Mouse (Mus musculus) forebrain, postnatal 0 days (tissue): ENCODE results near the gene Htatip2. TPM values are rescaled to one million over a fixed set of nuclear protein-coding genes. Genes with fewer than 3 reads are reported as not detected.

Source experiments
- ATAC-seq: fragments of 200-750 bp; cut with Nextera tagmentation; 2 replicates; pipeline ENCODE4 v1.8.0; 2017; ENCODE audit warnings: mild to moderate bottlenecking, moderate library complexity
- DNase-seq: peaks from one replicate; pipeline ENCODE4 v3.0.0-alpha.2; 2015
- H3K27ac ChIP-seq: fragments of 300-500 bp; sonication (generic); 2 replicates; pipeline ENCODE4 v1.5.1; 2014; ENCODE audit warnings: low read depth, mild to moderate bottlenecking, antibody characterized with exemption, low read length, moderate library complexity, mixed read lengths
- H3K27me3 ChIP-seq: fragments of 300-500 bp; sonication (generic); 2 replicates; pipeline ENCODE4 v1.6.1; 2014; ENCODE audit warnings: mild to moderate bottlenecking, low read length, mixed read lengths; ENCODE audit not compliant: insufficient read depth
- H3K36me3 ChIP-seq: fragments of 300-500 bp; sonication (generic); 2 replicates; pipeline ENCODE4 v1.6.1; 2014; ENCODE audit warnings: mild to moderate bottlenecking, moderate library complexity; ENCODE audit not compliant: insufficient read depth
- H3K4me1 ChIP-seq: fragments of 300-500 bp; sonication (generic); 2 replicates; pipeline ENCODE4 v1.6.1; 2014; ENCODE audit warnings: antibody characterized with exemption; ENCODE audit not compliant: insufficient read depth
- H3K4me2 ChIP-seq: fragments of 300-500 bp; sonication (generic); 2 replicates; pipeline ENCODE4 v1.6.1; 2014; ENCODE audit warnings: low read depth, mild to moderate bottlenecking, moderate library complexity
- H3K4me3 ChIP-seq: fragments of 300-500 bp; sonication (generic); 2 replicates; pipeline ENCODE4 v1.5.1; 2014; ENCODE audit warnings: low read depth, low read length, mixed read lengths
- H3K9ac ChIP-seq: fragments of 300-500 bp; sonication (generic); 2 replicates; pipeline ENCODE4 v1.6.1; 2014; ENCODE audit warnings: mild to moderate bottlenecking
- H3K9me3 ChIP-seq: fragments of 300-500 bp; sonication (generic); 2 replicates; pipeline ENCODE4 v1.6.1; 2016; ENCODE audit warnings: low read length
- CTCF ChIP-seq: sonication (generic); IDR thresholded peaks from 2 replicates; pipeline ENCODE4 v1.5.1; 2016; ENCODE audit warnings: antibody characterized with exemption, control low read depth, low read depth
- WGBS: fragments of 180-500 bp; shearing (Covaris S2); extraction: QIAGEN DNeasy Blood & Tissue Kit; methylation state at CpG from one replicate; pipeline ENCODE4 v1.1.7; 2014; 5-methylcytosine and 5-hydroxymethylcytosine counted together
- polyA plus RNA-seq: library from polyadenylated mRNA; unstranded; fragments of >200 nt; fragmentation: Nextera tagmentation; extraction: Ambion mirVana; gene quantifications from 2 replicates; pipeline ENCODE4 v1.2.1, GENCODE M21; 2015
- total RNA-seq: library from RNA; depleted of rRNA; stranded (reverse); fragments of >200 nt; gene quantifications from 2 replicates; pipeline ENCODE4 v1.2.3, GENCODE M21; 2014

Htatip2 gene
- total and polyA plus RNA-seq, 2 experiments from 2014 or later, result 1.1 to 5.5 TPM

GRCm38 (mm10) chr7:49768509-49768908 is 9.6 kb downstream of the Htatip2 start:
- Histone ChIP-seq H3K36me3 (no peaks in the 10 kb centered on the region), H3K9me3 (no peaks in the 10 kb centered on the region), H3K9ac (no peak overlapping the region), H3K4me1 (no peaks in the 10 kb centered on the region), H3K4me3 (no peak overlapping the region), H3K27me3 (no peaks in the 10 kb centered on the region), H3K27ac (no peak overlapping the region), H3K4me2 (no peak overlapping the region)
- ATAC-seq (no peak), DNase-seq (no peak)
- no peak for TF ChIP-seq CTCF
- WGBS, result 8% methylated on average over 9 of the region's 9 CpGs

GRCm38 (mm10) chr7:49774396-49774795 is 15.5 kb downstream of the Htatip2 start:
- Histone ChIP-seq H3K4me1 (peaks cover 5% of the 10 kb centered on the region; the same call in 1 of the 2 replicates), H3K4me2 (no peak overlapping the region), H3K9me3 (no peaks in the 10 kb centered on the region), H3K27ac (no peak overlapping the region), H3K36me3 (no peaks in the 10 kb centered on the region), H3K4me3 (no peak overlapping the region), H3K9ac (no peak overlapping the region), H3K27me3 (no peaks in the 10 kb centered on the region)
- ATAC-seq (no peak), DNase-seq (no peak)
- 88% methylated on average over 2 of the region's 2 CpGs for WGBS
- no peak for TF ChIP-seq CTCF

- no peak; the same call in 1 of the 2 replicates for ATAC-seq
- 51% methylated on average over 3 of the region's 3 CpGs for whole genome bisulfite sequencing
- no peak for TF ChIP-seq CTCF
Observed at GRCm38 (mm10) chr7:49777585-49777984, 18.7 kb downstream of the Htatip2 start.

GRCm38 (mm10) chr7:49778114-49778901 is 19.4 kb downstream of the Htatip2 start, which contains the start of gene Prmt3:
Gene Prmt3 (plus strand): TSS chr7:49778346.
- Histone ChIP-seq H3K27me3 (no peaks in the 10 kb centered on the region), H3K27ac (peak within 1 kb of the TSS; percentile 91), H3K36me3 (peaks cover 18% of the 10 kb centered on the region), H3K4me3 (peak within 1 kb of the TSS; percentile 75), H3K9ac (peak within 1 kb of the TSS; percentile 84), H3K4me2 (peak within 1 kb of the TSS; percentile 81), H3K4me1 (peaks cover 7% of the 10 kb centered on the region; the same call in 1 of the 2 replicates), H3K9me3 (no peaks in the 10 kb centered on the region)
- DNase-seq (peak; percentile 100), ATAC-seq (peak; percentile 98)
- under 1% methylated on average over 74 of the region's 92 CpGs for WGBS
- peak; percentile 98 for TF ChIP-seq CTCF

More at GRCm38 (mm10) chr7:49777585-49777984, 18.7 kb downstream of the Htatip2 start:
- no peak overlapping the region for H3K27ac ChIP-seq
- H3K4me1 ChIP-seq, result peaks cover 7% of the 10 kb centered on the region; the same call in 1 of the 2 replicates
- H3K36me3 ChIP-seq, result peaks cover 14% of the 10 kb centered on the region; the same call in 1 of the 2 replicates
- peak overlapping the region; percentile 21; the same call in 1 of the 2 replicates for H3K4me2 ChIP-seq
- 0 out of 2 replicates have a peak overlapping the region, but pooled peaks have one; percentile 84 for H3K9ac ChIP-seq
- no peaks in the 10 kb centered on the region for H3K9me3 ChIP-seq
- no peak for DNase-seq
- no peaks in the 10 kb centered on the region for H3K27me3 ChIP-seq
- no peak overlapping the region for H3K4me3 ChIP-seq

- H3K4me2 ChIP-seq, result peak overlapping the region; percentile 81
- peak overlapping the region; percentile 91 for H3K27ac ChIP-seq
- H3K9me3 ChIP-seq, result no peaks in the 10 kb centered on the region
- peak; percentile 52 for DNase-seq
- H3K9ac ChIP-seq, result peak overlapping the region; percentile 84
- 63% methylated on average over 12 of the region's 12 CpGs for WGBS
- peaks cover 7% of the 10 kb centered on the region; the same call in 1 of the 2 replicates for H3K4me1 ChIP-seq
- H3K27me3 ChIP-seq, result no peaks in the 10 kb centered on the region
- peak overlapping the region; percentile 75 for H3K4me3 ChIP-seq
- no peak for TF ChIP-seq CTCF
- peak; percentile 5; the same call in 1 of the 2 replicates for ATAC-seq
- H3K36me3 ChIP-seq, result peaks cover 22% of the 10 kb centered on the region
Observed at GRCm38 (mm10) chr7:49778904-49779615, 20.1 kb downstream of the Htatip2 start.

- TF ChIP-seq CTCF, result no peak
- H3K4me2 ChIP-seq, result no peak overlapping the region
- 93% methylated on average over 2 of the region's 2 CpGs for WGBS
- no peak overlapping the region for H3K27ac ChIP-seq
- H3K9me3 ChIP-seq, result no peaks in the 10 kb centered on the region
- H3K36me3 ChIP-seq, result peaks cover 44% of the 10 kb centered on the region
- H3K4me1 ChIP-seq, result peaks cover 7% of the 10 kb centered on the region; the same call in 1 of the 2 replicates
- no peak overlapping the region for H3K9ac ChIP-seq
- H3K4me3 ChIP-seq, result no peak overlapping the region
- ATAC-seq, result no peak
- no peaks in the 10 kb centered on the region for H3K27me3 ChIP-seq
- no peak for DNase-seq
Observed at GRCm38 (mm10) chr7:49783017-49783416, 24.1 kb downstream of the Htatip2 start.
